Mouse (Mus musculus) embryonic facial prominence, embryonic 10.5 days (tissue): ENCODE results near the gene Prr7. TPM values are rescaled to one million over a fixed set of nuclear protein-coding genes. Genes with fewer than 3 reads are reported as not detected.
"Not testable (repeated sequence)": the region's sequence is repeated elsewhere in the genome, so short reads cannot be mapped to it uniquely, and the experiment has no call there.

Experiments
- DNase-seq: peaks from one replicate; pipeline ENCODE4 v3.0.0-alpha.2; 2017; ENCODE audit warnings: low spot score
- H3K27ac ChIP-seq: fragments of 300-500 bp; sonication (generic); replicated peaks from 2 replicates; pipeline ENCODE4 v1.5.1; 2016; ENCODE audit warnings: mild to moderate bottlenecking
- H3K27me3 ChIP-seq: fragments of 300-500 bp; sonication (generic); replicated peaks from 2 replicates; pipeline ENCODE4 v1.6.1; 2016; ENCODE audit warnings: low read depth, mild to moderate bottlenecking; ENCODE audit not compliant: poor library complexity, severe bottlenecking
- H3K36me3 ChIP-seq: fragments of 300-500 bp; sonication (generic); replicated peaks from 2 replicates; pipeline ENCODE4 v1.6.1; 2016; ENCODE audit warnings: mild to moderate bottlenecking, moderate library complexity
- H3K4me1 ChIP-seq: fragments of 300-500 bp; sonication (generic); 2 replicates; pipeline ENCODE4 v1.6.1; 2016
- H3K4me3 ChIP-seq: fragments of 300-500 bp; sonication (generic); 2 replicates; pipeline ENCODE4 v1.5.1; 2016; ENCODE audit warnings: mild to moderate bottlenecking, moderate library complexity
- H3K9me3 ChIP-seq: fragments of 300-500 bp; sonication (generic); 2 replicates; pipeline ENCODE4 v1.6.1; 2016; ENCODE audit warnings: mild to moderate bottlenecking
- WGBS: fragments of 180-500 bp; shearing (Covaris S2); methylation state at CpG from one replicate; pipeline ENCODE4 v1.1.7; 2016; 5-methylcytosine and 5-hydroxymethylcytosine counted together
- polyA plus RNA-seq: library from polyadenylated mRNA; unstranded; fragments of >200 nt; fragmentation: Nextera tagmentation; extraction: Ambion mirVana; gene quantifications from 2 replicates; pipeline ENCODE4 v1.2.1, GENCODE M21; 2016

Prr7 gene
- polyA plus RNA-seq, 1 experiment from 2014 or later, result 0.54 TPM

- not testable (repeated sequence) for H3K4me3 ChIP-seq, H3K27me3 ChIP-seq, H3K4me1 ChIP-seq, H3K27ac ChIP-seq, DNase-seq, H3K36me3 ChIP-seq
- H3K9me3 ChIP-seq, result peaks cover 15% of the 10 kb centered on the region
- 79% methylated on average over 15 of the region's 15 CpGs for WGBS
Observed at GRCm38 (mm10) chr13:55437111-55437629, 26.9 kb upstream of the Prr7 start.

GRCm38 (mm10) chr13:55443799-55444285 is 20.2 kb upstream of the Prr7 start:
- DNase-seq, result no peak
- peaks cover 10% of the 10 kb centered on the region for H3K36me3 ChIP-seq
- peaks cover 40% of the 10 kb centered on the region for H3K4me1 ChIP-seq
- H3K9me3 ChIP-seq, result no peaks in the 10 kb centered on the region
- 48% methylated on average over 9 of the region's 9 CpGs for WGBS
- H3K4me3 ChIP-seq, result peak overlapping the region; percentile 87
- H3K27ac ChIP-seq, result peak overlapping the region; percentile 97
- H3K27me3 ChIP-seq, result no peaks in the 10 kb centered on the region

GRCm38 (mm10) chr13:55444286-55444936 is 19.7 kb upstream of the Prr7 start:
- WGBS, result 1% methylated on average over 33 of the region's 33 CpGs

DNA sequence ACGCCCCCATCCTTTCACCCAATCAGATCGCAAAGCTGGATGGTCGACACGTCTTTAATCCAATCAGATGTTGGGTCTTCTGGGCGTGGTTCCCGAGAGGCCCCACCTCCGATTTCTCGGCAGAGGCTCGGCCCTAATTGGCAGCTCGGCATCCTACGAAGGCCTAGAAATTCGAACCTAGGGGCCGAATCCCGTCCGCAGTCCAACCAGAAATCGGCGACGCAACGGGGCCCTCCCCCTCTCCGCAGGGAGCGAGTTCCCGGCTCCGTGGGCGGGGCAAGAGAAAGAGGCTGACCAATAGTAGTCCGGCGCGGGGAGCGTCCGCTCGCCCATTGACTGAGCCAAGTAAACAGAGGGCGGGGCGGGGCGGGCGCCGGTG is 19.1 kb upstream of the Prr7 start, which contains the start of gene Grk6:
Gene Grk6, plus strand, starts transcription at position 136 of the 379 bp plus-strand sequence.
- Histone ChIP-seq H3K36me3 (peaks cover 21% of the 10 kb centered on the region), H3K27ac (peak within 1 kb of the TSS; percentile 97), H3K27me3 (no peaks in the 10 kb centered on the region), H3K9me3 (no peaks in the 10 kb centered on the region), H3K4me3 (peak within 1 kb of the TSS; percentile 87), H3K4me1 (peaks cover 40% of the 10 kb centered on the region)
- DNase-seq, result peak; percentile 100
- WGBS, result under 1% methylated on average over 35 of the region's 35 CpGs

More at GRCm38 (mm10) chr13:55444286-55444936, 19.7 kb upstream of the Prr7 start:
- H3K4me3 ChIP-seq, result peak overlapping the region; percentile 87
- H3K27ac ChIP-seq, result peak overlapping the region; percentile 97
- peaks cover 40% of the 10 kb centered on the region for H3K4me1 ChIP-seq
- no peaks in the 10 kb centered on the region for H3K9me3 ChIP-seq
- no peak for DNase-seq
- no peaks in the 10 kb centered on the region for H3K27me3 ChIP-seq
- peaks cover 16% of the 10 kb centered on the region for H3K36me3 ChIP-seq

GRCm38 (mm10) chr13:55445361-55446091 is 18.5 kb upstream of the Prr7 start:
- Histone ChIP-seq H3K4me3 (peak overlapping the region; percentile 87), H3K27me3 (no peaks in the 10 kb centered on the region), H3K27ac (peak overlapping the region; percentile 97), H3K9me3 (no peaks in the 10 kb centered on the region), H3K4me1 (peaks cover 40% of the 10 kb centered on the region), H3K36me3 (peaks cover 27% of the 10 kb centered on the region)
- WGBS, result under 1% methylated on average over 66 of the region's 66 CpGs
- peak; percentile 72 for DNase-seq

DNA sequence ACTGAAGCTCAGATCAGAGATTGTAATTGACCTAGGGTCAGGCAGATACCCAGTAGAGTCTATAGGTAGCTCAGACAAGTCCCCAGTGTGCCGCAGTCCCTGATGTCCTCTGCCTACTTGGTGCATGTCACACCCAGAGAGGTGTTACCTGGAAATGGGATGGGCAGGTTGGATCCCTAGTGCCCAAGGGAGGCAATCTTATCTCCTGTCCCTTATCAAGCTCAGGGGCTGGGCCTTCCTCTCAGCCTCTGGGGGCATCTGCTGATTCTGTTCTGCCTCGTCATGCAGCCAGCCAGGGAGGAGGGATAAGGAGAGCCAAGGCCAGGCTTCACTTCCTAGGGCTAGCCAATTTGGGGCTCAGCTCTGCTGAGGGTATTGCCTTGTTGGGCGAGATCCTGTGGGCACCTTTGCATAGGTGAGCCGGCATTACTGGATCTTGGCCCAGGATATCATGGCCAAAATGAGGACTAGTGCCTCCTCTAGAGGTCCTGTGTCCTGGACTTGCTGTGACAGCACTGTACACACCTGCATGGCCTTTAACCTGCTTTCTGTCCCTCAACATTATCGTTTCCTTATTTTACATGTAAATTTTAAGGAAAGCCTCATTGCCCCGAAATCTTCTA is 17.5 kb upstream of the Prr7 start:
- H3K9me3 ChIP-seq, result no peaks in the 10 kb centered on the region
- 78% methylated on average over 6 of the region's 6 CpGs for WGBS
- H3K27ac ChIP-seq, result peak overlapping the region; percentile 97
- peaks cover 38% of the 10 kb centered on the region for H3K36me3 ChIP-seq
- peak overlapping the region; percentile 87 for H3K4me3 ChIP-seq
- H3K4me1 ChIP-seq, result peaks cover 40% of the 10 kb centered on the region
- no peaks in the 10 kb centered on the region for H3K27me3 ChIP-seq
- DNase-seq, result no peak

DNA sequence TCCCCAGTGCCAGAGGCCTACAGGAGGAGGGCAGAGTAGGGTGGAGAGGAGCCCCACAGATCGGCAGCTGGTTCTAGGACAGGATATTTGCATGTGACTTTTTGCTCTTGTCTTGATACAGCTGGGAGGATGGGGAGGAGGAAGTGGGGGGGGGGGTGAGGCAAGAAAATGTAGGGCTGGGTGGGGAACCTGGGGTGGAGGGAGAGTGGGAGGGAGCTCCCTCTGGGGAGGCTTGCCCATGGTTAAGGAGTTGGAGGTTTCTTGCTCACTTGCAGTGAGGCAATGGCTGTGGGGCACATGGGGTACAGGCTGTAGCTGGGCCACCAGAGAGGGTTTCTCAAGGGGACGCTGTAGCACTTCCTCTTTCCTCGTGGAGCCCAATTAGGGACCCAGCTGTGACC is 16.5 kb upstream of the Prr7 start:
- WGBS, result 56% methylated on average over 3 of the region's 3 CpGs
- peaks cover 47% of the 10 kb centered on the region for H3K36me3 ChIP-seq
- no peaks in the 10 kb centered on the region for H3K9me3 ChIP-seq
- H3K27me3 ChIP-seq, result no peaks in the 10 kb centered on the region
- peak overlapping the region; percentile 35; the same call in 1 of the 2 replicates for H3K27ac ChIP-seq
- no peak for DNase-seq
- peak overlapping the region; percentile 87; the same call in 1 of the 2 replicates for H3K4me3 ChIP-seq
- peaks cover 38% of the 10 kb centered on the region for H3K4me1 ChIP-seq

- no peak overlapping the region for H3K27ac ChIP-seq
- H3K4me3 ChIP-seq, result peak overlapping the region; percentile 87; the same call in 1 of the 2 replicates
- no peaks in the 10 kb centered on the region for H3K27me3 ChIP-seq
- peaks cover 37% of the 10 kb centered on the region for H3K4me1 ChIP-seq
- WGBS, result 91% methylated on average over 5 of the region's 5 CpGs
- no peaks in the 10 kb centered on the region for H3K9me3 ChIP-seq
- no peak for DNase-seq
- H3K36me3 ChIP-seq, result peaks cover 53% of the 10 kb centered on the region
Observed at GRCm38 (mm10) chr13:55448131-55448530, 15.9 kb upstream of the Prr7 start.

GRCm38 (mm10) chr13:55449205-55449604 is 14.9 kb upstream of the Prr7 start:
- 95% methylated on average over 9 of the region's 9 CpGs for WGBS
- Histone ChIP-seq H3K4me1 (peaks cover 29% of the 10 kb centered on the region), H3K9me3 (no peaks in the 10 kb centered on the region), H3K27ac (no peak overlapping the region), H3K27me3 (no peaks in the 10 kb centered on the region), H3K4me3 (no peak overlapping the region), H3K36me3 (peaks cover 64% of the 10 kb centered on the region)
- DNase-seq, result no peak

- Histone ChIP-seq H3K4me3 (no peak overlapping the region), H3K36me3 (peaks cover 70% of the 10 kb centered on the region), H3K27ac (no peak overlapping the region), H3K9me3 (no peaks in the 10 kb centered on the region), H3K27me3 (no peaks in the 10 kb centered on the region), H3K4me1 (peaks cover 28% of the 10 kb centered on the region)
- WGBS, result 93% methylated on average over 17 of the region's 17 CpGs
- no peak for DNase-seq
Observed at GRCm38 (mm10) chr13:55449679-55450441, 14.2 kb upstream of the Prr7 start.

DNA sequence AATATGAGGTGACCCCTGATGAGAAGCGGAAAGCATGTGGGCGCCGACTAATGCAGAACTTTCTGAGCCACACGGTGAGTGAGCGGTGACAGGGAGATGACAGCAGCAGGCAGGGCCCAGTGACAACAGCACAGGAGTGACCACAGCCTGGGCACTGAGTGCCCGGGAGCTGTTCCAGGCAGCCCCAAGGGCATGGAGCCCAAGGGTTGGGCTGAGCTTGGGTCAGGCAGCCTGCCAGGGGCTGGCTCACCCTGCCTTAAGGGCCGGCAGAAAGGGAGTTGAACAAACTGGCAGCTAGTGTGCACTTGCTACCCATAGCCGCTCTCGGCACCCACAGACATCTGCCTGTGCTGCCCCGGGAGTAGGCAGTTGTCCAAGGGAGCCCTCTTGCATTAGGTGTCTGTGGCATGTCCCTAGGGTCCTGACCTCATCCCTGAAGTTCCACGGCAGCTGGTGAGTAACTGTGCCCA is 13.5 kb upstream of the Prr7 start:
- Histone ChIP-seq H3K4me1 (peaks cover 28% of the 10 kb centered on the region), H3K36me3 (peaks cover 77% of the 10 kb centered on the region), H3K27me3 (no peaks in the 10 kb centered on the region), H3K4me3 (no peak overlapping the region), H3K27ac (no peak overlapping the region), H3K9me3 (no peaks in the 10 kb centered on the region)
- WGBS, result 92% methylated on average over 11 of the region's 11 CpGs
- no peak for DNase-seq

DNA sequence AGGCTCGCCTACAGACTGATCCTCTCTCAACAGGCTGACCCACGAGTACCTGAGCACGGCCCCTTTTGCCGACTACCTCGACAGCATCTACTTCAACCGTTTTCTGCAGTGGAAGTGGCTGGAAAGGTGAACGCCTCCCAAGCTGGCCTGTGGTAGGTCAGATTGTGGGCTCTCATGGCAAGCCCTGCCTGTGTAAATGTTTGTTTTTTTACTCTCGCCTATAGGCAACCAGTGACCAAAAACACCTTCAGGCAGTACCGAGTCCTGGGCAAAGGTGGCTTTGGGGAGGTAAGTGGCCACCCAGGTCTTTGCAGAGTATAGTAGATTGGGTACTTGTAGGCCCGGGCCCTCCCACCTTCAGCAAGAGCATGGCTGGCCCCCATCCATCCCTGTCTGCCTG is 12.8 kb upstream of the Prr7 start:
- 93% methylated on average over 10 of the region's 10 CpGs for WGBS
- Histone ChIP-seq H3K4me1 (peaks cover 22% of the 10 kb centered on the region), H3K36me3 (peaks cover 85% of the 10 kb centered on the region), H3K9me3 (no peaks in the 10 kb centered on the region), H3K27ac (no peak overlapping the region), H3K27me3 (no peaks in the 10 kb centered on the region), H3K4me3 (no peak overlapping the region)
- no peak for DNase-seq
